Mouse (Mus musculus) forebrain, embryonic 16.5 days (tissue): ENCODE measurements around the gene Haspin. TPM values are rescaled to one million over a fixed set of nuclear protein-coding genes. Genes with fewer than 3 reads are reported as not detected.
"Not testable (repeated sequence)": the region's sequence is repeated elsewhere in the genome, so short reads cannot be mapped to it uniquely, and the experiment has no call there.

ENCODE experiments used
- ATAC-seq: fragments of 200-750 bp; cut with Nextera tagmentation; 2 replicates; pipeline ENCODE4 v1.8.0; 2017; ENCODE audit warnings: mild to moderate bottlenecking, moderate library complexity
- H3K27ac ChIP-seq: fragments of 300-500 bp; sonication (generic); 2 replicates; pipeline ENCODE4 v1.5.1; 2014; ENCODE audit warnings: low read length, control low read depth
- H3K27me3 ChIP-seq: fragments of 300-500 bp; sonication (generic); replicated peaks from 2 replicates; pipeline ENCODE4 v1.6.1; 2014; ENCODE audit warnings: low read length; ENCODE audit not compliant: control insufficient read depth, insufficient read depth
- H3K36me3 ChIP-seq: fragments of 300-500 bp; sonication (generic); 2 replicates; pipeline ENCODE4 v1.6.1; 2014; ENCODE audit not compliant: control insufficient read depth, insufficient read depth
- H3K4me1 ChIP-seq: fragments of 300-500 bp; sonication (generic); replicated peaks from 2 replicates; pipeline ENCODE4 v1.6.1; 2014; ENCODE audit warnings: low read length; ENCODE audit not compliant: control insufficient read depth, insufficient read depth
- H3K4me2 ChIP-seq: fragments of 300-500 bp; sonication (generic); 2 replicates; pipeline ENCODE4 v1.6.1; 2014; ENCODE audit warnings: mild to moderate bottlenecking, low read length, control low read depth
- H3K4me3 ChIP-seq: fragments of 300-500 bp; sonication (generic); replicated peaks from 2 replicates; pipeline ENCODE4 v1.5.1; 2014; ENCODE audit warnings: mild to moderate bottlenecking, low read length, control low read depth
- H3K9ac ChIP-seq: fragments of 300-500 bp; sonication (generic); replicated peaks from 2 replicates; pipeline ENCODE4 v1.6.1; 2014; ENCODE audit warnings: low read depth, low read length, control low read depth
- H3K9me3 ChIP-seq: fragments of 300-500 bp; sonication (generic); 2 replicates; pipeline ENCODE4 v1.6.1; 2016; ENCODE audit warnings: low read length; ENCODE audit not compliant: control insufficient read depth
- WGBS: fragments of 180-500 bp; shearing (Covaris S2); extraction: QIAGEN DNeasy Blood & Tissue Kit; methylation state at CpG from one replicate; pipeline ENCODE4 v1.1.7; 2014; 5-methylcytosine and 5-hydroxymethylcytosine counted together
- polyA plus RNA-seq: library from polyadenylated mRNA; unstranded; fragments of >200 nt; fragmentation: Nextera tagmentation; extraction: Ambion mirVana; gene quantifications from 2 replicates; pipeline ENCODE4 v1.2.1, GENCODE M21; 2015

The Haspin gene
- polyA plus RNA-seq, 1 experiment from 2014 or later: 5.8 TPM

GRCm38 (mm10) chr11:73126495-73126894, 11.6 kb downstream of the Haspin start:
- 93% methylated on average over 6 of the region's 6 CpGs for WGBS
- ATAC-seq: no peak
- H3K4me3 ChIP-seq: no peak overlapping the region

GRCm38 (mm10) chr11:73111414-73111813, 26.7 kb downstream of the Haspin start:
- Histone ChIP-seq H3K9me3 (no peaks in the 10 kb centered on the region), H3K36me3 (no peaks in the 10 kb centered on the region), H3K4me2 (no peak overlapping the region), H3K27ac (no peak overlapping the region), H3K27me3 (no peaks in the 10 kb centered on the region), H3K9ac (no peak overlapping the region), H3K4me3 (no peak overlapping the region), H3K4me1 (no peaks in the 10 kb centered on the region)
- 75% methylated on average over 6 of the region's 6 CpGs for WGBS
- ATAC-seq: no peak

More at GRCm38 (mm10) chr11:73126495-73126894, 11.6 kb downstream of the Haspin start:
- Histone ChIP-seq H3K9ac (no peak overlapping the region), H3K27ac (no peak overlapping the region), H3K9me3 (no peaks in the 10 kb centered on the region), H3K4me2 (no peak overlapping the region), H3K27me3 (no peaks in the 10 kb centered on the region), H3K4me1 (no peaks in the 10 kb centered on the region), H3K36me3 (no peaks in the 10 kb centered on the region)

GRCm38 (mm10) chr11:73109941-73110340, 28.2 kb downstream of the Haspin start:
- Histone ChIP-seq H3K4me3 (no peak overlapping the region), H3K4me1 (no peaks in the 10 kb centered on the region), H3K27ac (no peak overlapping the region), H3K27me3 (no peaks in the 10 kb centered on the region), H3K4me2 (no peak overlapping the region), H3K9me3 (no peaks in the 10 kb centered on the region), H3K9ac (no peak overlapping the region), H3K36me3 (no peaks in the 10 kb centered on the region)
- ATAC-seq: no peak
- WGBS: 84% methylated on average over 3 of the region's 3 CpGs

- Histone ChIP-seq H3K9me3 (no peaks in the 10 kb centered on the region), H3K4me3 (no peak overlapping the region), H3K4me2 (no peak overlapping the region), H3K27me3 (no peaks in the 10 kb centered on the region), H3K36me3 (no peaks in the 10 kb centered on the region), H3K4me1 (no peaks in the 10 kb centered on the region), H3K9ac (no peak overlapping the region), H3K27ac (no peak overlapping the region)
- WGBS: 85% methylated on average over 14 of the region's 14 CpGs
- no peak for ATAC-seq
These were observed 29.0 kb downstream of the Haspin start for GRCm38 (mm10) chr11:73108898-73109625.

GRCm38 (mm10) chr11:73108195-73108897, 29.7 kb downstream of the Haspin start:
- no peak overlapping the region for H3K4me2 ChIP-seq
- no peak overlapping the region for H3K4me3 ChIP-seq
- H3K9me3 ChIP-seq: no peaks in the 10 kb centered on the region
- no peaks in the 10 kb centered on the region for H3K4me1 ChIP-seq
- H3K27ac ChIP-seq: no peak overlapping the region
- WGBS: 76% methylated on average over 5 of the region's 5 CpGs
- no peak for ATAC-seq
- no peaks in the 10 kb centered on the region for H3K27me3 ChIP-seq
- H3K36me3 ChIP-seq: no peaks in the 10 kb centered on the region
- no peak overlapping the region for H3K9ac ChIP-seq

- not testable (repeated sequence) for H3K4me1 ChIP-seq, H3K4me2 ChIP-seq, H3K9ac ChIP-seq, ATAC-seq, H3K27ac ChIP-seq, H3K36me3 ChIP-seq, H3K4me3 ChIP-seq, H3K27me3 ChIP-seq, H3K9me3 ChIP-seq
- WGBS: 44% methylated on average over 3 of the region's 3 CpGs
These were observed 30.7 kb downstream of the Haspin start for GRCm38 (mm10) chr11:73107358-73107757.

- Histone ChIP-seq H3K4me2 (no peak overlapping the region), H3K4me1 (no peaks in the 10 kb centered on the region), H3K27ac (no peak overlapping the region), H3K9me3 (no peaks in the 10 kb centered on the region), H3K27me3 (no peaks in the 10 kb centered on the region), H3K36me3 (no peaks in the 10 kb centered on the region), H3K9ac (no peak overlapping the region), H3K4me3 (no peak overlapping the region)
- 55% methylated on average over 3 of the region's 3 CpGs for WGBS
- ATAC-seq: no peak
These were observed 32.8 kb downstream of the Haspin start for GRCm38 (mm10) chr11:73105246-73105645.

- WGBS: 91% methylated on average over 4 of the region's 4 CpGs
- Histone ChIP-seq H3K36me3 (no peaks in the 10 kb centered on the region), H3K9ac (no peak overlapping the region), H3K4me2 (no peak overlapping the region), H3K27ac (no peak overlapping the region), H3K9me3 (no peaks in the 10 kb centered on the region), H3K4me3 (no peak overlapping the region), H3K4me1 (0 out of 2 replicates have a peak, but pooled peaks cover 3% of the 10 kb centered on the region), H3K27me3 (no peaks in the 10 kb centered on the region)
- ATAC-seq: no peak
These were observed 36.8 kb downstream of the Haspin start for GRCm38 (mm10) chr11:73101308-73101707.

GRCm38 (mm10) chr11:73099976-73100750, 37.9 kb downstream of the Haspin start:
- no peak overlapping the region for H3K4me3 ChIP-seq
- H3K4me1 ChIP-seq: 0 out of 2 replicates have a peak, but pooled peaks cover 3% of the 10 kb centered on the region
- no peak overlapping the region for H3K4me2 ChIP-seq
- no peak overlapping the region for H3K9ac ChIP-seq
- no peak overlapping the region for H3K27ac ChIP-seq
- H3K36me3 ChIP-seq: no peaks in the 10 kb centered on the region
- 40% methylated on average over 14 of the region's 14 CpGs for WGBS
- no peak for ATAC-seq
- no peaks in the 10 kb centered on the region for H3K27me3 ChIP-seq
- no peaks in the 10 kb centered on the region for H3K9me3 ChIP-seq
